Mouse (Mus musculus) limb, embryonic 11.5 days (tissue): Measurements from ENCODE around the gene Csf1. TPM values are rescaled to one million over a fixed set of nuclear protein-coding genes. Genes with fewer than 3 reads are reported as not detected.
A peak's percentile ranks its signal among the peaks of the same experiment; 100 is the strongest.

Experiments used
- ATAC-seq: fragments of 200-750 bp; cut with Nextera tagmentation; 2 replicates; pipeline ENCODE4 v1.8.0; 2017; ENCODE audit warnings: low read depth; ENCODE audit not compliant: insufficient number of reproducible peaks, low FRiP score, low TSS enrichment
- DNase-seq: peaks from one replicate; pipeline ENCODE4 v3.0.0-alpha.2; 2015; ENCODE audit warnings: low spot score
- H3K27ac ChIP-seq: fragments of 300-500 bp; sonication (generic); replicated peaks from 2 replicates; pipeline ENCODE4 v1.5.1; 2014; ENCODE audit warnings: low read depth, mild to moderate bottlenecking, low read length
- H3K27me3 ChIP-seq: fragments of 300-500 bp; sonication (generic); 2 replicates; pipeline ENCODE4 v1.6.1; 2014; ENCODE audit warnings: mild to moderate bottlenecking, low read length, mixed read lengths; ENCODE audit not compliant: control insufficient read depth, insufficient read depth
- H3K36me3 ChIP-seq: fragments of 300-500 bp; sonication (generic); 2 replicates; pipeline ENCODE4 v1.6.1; 2014; ENCODE audit warnings: mild to moderate bottlenecking, low read length, moderate library complexity, mixed read lengths; ENCODE audit not compliant: control insufficient read depth, insufficient read depth
- H3K4me1 ChIP-seq: fragments of 300-500 bp; sonication (generic); 2 replicates; pipeline ENCODE4 v1.6.1; 2014; ENCODE audit warnings: low read length, mixed read lengths; ENCODE audit not compliant: control insufficient read depth, insufficient read depth
- H3K4me2 ChIP-seq: fragments of 300-500 bp; sonication (generic); 2 replicates; pipeline ENCODE4 v1.6.1; 2014; ENCODE audit warnings: low read depth, mild to moderate bottlenecking, moderate library complexity; ENCODE audit not compliant: severe bottlenecking
- H3K4me3 ChIP-seq: fragments of 300-500 bp; sonication (generic); 2 replicates; pipeline ENCODE4 v1.5.1; 2014; ENCODE audit warnings: low read depth, low read length
- H3K9ac ChIP-seq: fragments of 300-500 bp; sonication (generic); 2 replicates; pipeline ENCODE4 v1.6.1; 2014; ENCODE audit warnings: mild to moderate bottlenecking, low read length
- H3K9me3 ChIP-seq: fragments of 300-500 bp; sonication (generic); 2 replicates; pipeline ENCODE4 v1.6.1; 2016; ENCODE audit warnings: low read length; ENCODE audit not compliant: control insufficient read depth
- WGBS: fragments of 180-500 bp; shearing (Covaris S2); extraction: QIAGEN DNeasy Blood & Tissue Kit; methylation state at CpG from one replicate; pipeline ENCODE4 v1.1.7; 2014; 5-methylcytosine and 5-hydroxymethylcytosine counted together
- polyA plus RNA-seq: library from polyadenylated mRNA; unstranded; fragments of >200 nt; fragmentation: Nextera tagmentation; extraction: Ambion mirVana; gene quantifications from 2 replicates; pipeline ENCODE4 v1.2.1, GENCODE M21; 2014

The Csf1 gene
- polyA plus RNA-seq, result 4.5 and 4.7 TPM in 2 replicates

- Histone ChIP-seq H3K4me3 (peak within 1 kb of the TSS; percentile 60), H3K4me2 (peak within 1 kb of the TSS; percentile 61), H3K4me1 (peaks cover 11% of the 10 kb centered on the region), H3K9ac (peak within 1 kb of the TSS; percentile 92), H3K27me3 (no peaks in the 10 kb centered on the region), H3K9me3 (no peaks in the 10 kb centered on the region), H3K27ac (0 out of 2 replicates have a peak within 1 kb of the TSS, but pooled peaks have one; percentile 53), H3K36me3 (no peaks in the 10 kb centered on the region)
- ATAC-seq, result peak; percentile 77
- peak; percentile 81 for DNase-seq
- under 1% methylated on average over 56 of the region's 56 CpGs for WGBS
Observed at GRCm38 (mm10) chr3:107759929-107760581, at the start of gene Csf1. Csf1 (minus strand) TSS chr3:107760469.

DNA sequence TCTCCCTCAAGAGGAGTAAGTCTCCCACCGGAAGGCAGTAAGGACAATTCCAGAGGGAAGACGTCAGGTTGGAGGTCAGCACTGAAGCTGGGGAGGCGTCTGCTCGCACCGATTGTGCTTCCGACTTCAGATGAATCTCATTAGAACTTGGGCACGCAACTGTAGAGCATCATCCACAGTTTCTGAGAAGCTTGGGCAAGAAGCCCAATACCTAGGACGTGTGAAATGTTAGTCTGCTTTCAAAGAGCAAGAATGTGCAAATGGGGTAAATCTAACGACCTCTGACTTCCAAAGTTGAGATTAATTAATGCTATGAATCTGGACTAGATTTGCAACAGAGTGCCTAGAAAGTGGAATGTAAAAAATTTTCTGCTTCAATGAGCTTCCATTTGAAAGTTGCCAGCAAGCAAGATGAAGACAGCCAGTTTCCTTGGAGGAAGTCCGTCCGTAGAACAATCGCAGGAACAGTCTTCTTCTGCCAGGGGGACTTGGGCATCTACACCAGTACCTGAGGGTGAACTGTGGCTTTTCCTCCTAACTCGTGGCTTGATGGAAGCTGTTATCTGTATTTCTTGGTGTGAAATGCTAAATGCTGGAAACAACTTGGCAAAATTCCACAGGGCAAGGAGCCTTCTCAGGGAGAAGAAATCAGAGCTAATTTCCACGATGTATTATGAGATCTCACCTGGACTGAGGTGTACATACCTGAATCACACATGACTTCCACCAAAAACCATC is 47.9 kb upstream of the Csf1 start:
- H3K4me2 ChIP-seq, result no peak overlapping the region
- 0 out of 2 replicates have a peak, but pooled peaks cover 2% of the 10 kb centered on the region for H3K4me1 ChIP-seq
- H3K27ac ChIP-seq, result no peak overlapping the region
- H3K9ac ChIP-seq, result no peak overlapping the region
- H3K9me3 ChIP-seq, result no peaks in the 10 kb centered on the region
- 54% methylated on average over 14 of the region's 14 CpGs for WGBS
- no peaks in the 10 kb centered on the region for H3K36me3 ChIP-seq
- DNase-seq (no peak), ATAC-seq (no peak)
- H3K27me3 ChIP-seq, result no peaks in the 10 kb centered on the region
- no peak overlapping the region for H3K4me3 ChIP-seq

GRCm38 (mm10) chr3:107807386-107807974 is 47.2 kb upstream of the Csf1 start:
- WGBS, result 31% methylated on average over 6 of the region's 6 CpGs
- H3K27ac ChIP-seq, result no peak overlapping the region
- no peak for ATAC-seq
- no peaks in the 10 kb centered on the region for H3K36me3 ChIP-seq
- H3K4me1 ChIP-seq, result 0 out of 2 replicates have a peak, but pooled peaks cover 2% of the 10 kb centered on the region
- no peak overlapping the region for H3K4me2 ChIP-seq
- no peak overlapping the region for H3K4me3 ChIP-seq
- no peak overlapping the region for H3K9ac ChIP-seq
- H3K9me3 ChIP-seq, result no peaks in the 10 kb centered on the region
- no peak for DNase-seq
- H3K27me3 ChIP-seq, result no peaks in the 10 kb centered on the region

GRCm38 (mm10) chr3:107806916-107807315 is 46.6 kb upstream of the Csf1 start:
- Histone ChIP-seq H3K9ac (no peak overlapping the region), H3K36me3 (no peaks in the 10 kb centered on the region), H3K9me3 (no peaks in the 10 kb centered on the region), H3K4me2 (no peak overlapping the region), H3K4me3 (no peak overlapping the region), H3K27me3 (no peaks in the 10 kb centered on the region), H3K4me1 (0 out of 2 replicates have a peak, but pooled peaks cover 2% of the 10 kb centered on the region), H3K27ac (no peak overlapping the region)
- ATAC-seq (no peak), DNase-seq (no peak)
- WGBS, result 56% methylated on average over 1 of the region's 1 CpGs

- H3K9ac ChIP-seq, result no peak overlapping the region
- H3K4me1 ChIP-seq, result 0 out of 2 replicates have a peak, but pooled peaks cover 2% of the 10 kb centered on the region
- H3K9me3 ChIP-seq, result no peaks in the 10 kb centered on the region
- H3K4me2 ChIP-seq, result no peak overlapping the region
- H3K4me3 ChIP-seq, result no peak overlapping the region
- DNase-seq (no peak), ATAC-seq (no peak)
- WGBS, result 87% methylated on average over 1 of the region's 1 CpGs
- no peaks in the 10 kb centered on the region for H3K27me3 ChIP-seq
- H3K27ac ChIP-seq, result no peak overlapping the region
- H3K36me3 ChIP-seq, result no peaks in the 10 kb centered on the region
Observed at GRCm38 (mm10) chr3:107804799-107805198, 44.5 kb upstream of the Csf1 start.

- DNase-seq (no peak), ATAC-seq (no peak)
- H3K27me3 ChIP-seq, result no peaks in the 10 kb centered on the region
- no peaks in the 10 kb centered on the region for H3K36me3 ChIP-seq
- H3K4me1 ChIP-seq, result 0 out of 2 replicates have a peak, but pooled peaks cover under 1% of the 10 kb centered on the region
- H3K27ac ChIP-seq, result no peak overlapping the region
- H3K9ac ChIP-seq, result no peak overlapping the region
- no peak overlapping the region for H3K4me2 ChIP-seq
- no peaks in the 10 kb centered on the region for H3K9me3 ChIP-seq
- 86% methylated on average over 8 of the region's 8 CpGs for WGBS
- no peak overlapping the region for H3K4me3 ChIP-seq
Observed at GRCm38 (mm10) chr3:107802185-107802946, 42.1 kb upstream of the Csf1 start.

- Histone ChIP-seq H3K36me3 (no peaks in the 10 kb centered on the region), H3K9me3 (no peaks in the 10 kb centered on the region), H3K27me3 (no peaks in the 10 kb centered on the region), H3K4me2 (no peak overlapping the region), H3K9ac (no peak overlapping the region), H3K4me1 (no peaks in the 10 kb centered on the region), H3K27ac (no peak overlapping the region), H3K4me3 (no peak overlapping the region)
- WGBS, result 90% methylated on average over 5 of the region's 5 CpGs
- DNase-seq (no peak), ATAC-seq (no peak)
Observed at GRCm38 (mm10) chr3:107798946-107799345, 38.7 kb upstream of the Csf1 start.
